Comparison of ENCODE assay signal across 9 mouse cellular contexts in genomic region chr17:46889450-46890084, GRCm38 (mm10). TPM values are rescaled to one million over a fixed set of nuclear protein-coding genes. Genes with fewer than 3 reads are reported as not detected.
DNase-seq lines count a peak whose midpoint lies in the region; ATAC-seq and TF ChIP-seq lines count a peak whose summit lies in the region.
"Had no signal": no experiment of that assay in that cellular context is flagged by ENCODE, and none has a peak within 500 bp of the region (broad histone marks: within the 10 kb centered on the region; RNA-seq: fewer than 3 reads in every experiment).

No protein-coding gene starts in this region.

- peak overlapping the region; percentile 71 for H3K4me2 ChIP-seq in forebrain, embryonic 15.5 days (replicated peaks)
- H3K4me2 ChIP-seq in neural tube, embryonic 15.5 days: peak overlapping the region; percentile 75

- H3K4me1 ChIP-seq in forebrain, embryonic 15.5 days: peaks cover 43% of the 10 kb centered on the region
- peaks cover 12% of the 10 kb centered on the region for H3K4me1 ChIP-seq in lung, adult 2 months (ENCODE audit: control insufficient read depth, insufficient read depth, low read length)
- peaks cover 49% of the 10 kb centered on the region for H3K4me1 ChIP-seq in neural tube, embryonic 15.5 days

- H3K9me3 ChIP-seq in forebrain, embryonic 15.5 days: no peaks in the 10 kb centered on the region
- H3K9me3 ChIP-seq in neural tube, embryonic 15.5 days (replicated peaks): no peaks in the 10 kb centered on the region

- peaks cover 2% of the 10 kb centered on the region; the same call in 1 of the 2 replicates for H3K36me3 ChIP-seq in forebrain, embryonic 15.5 days
- H3K36me3 ChIP-seq in neural tube, embryonic 15.5 days: no peaks in the 10 kb centered on the region

- intact Hi-C loops in heart, postnatal 14 days (cut with DNase I): loop anchor here (1.0 kb wide), 1 partner anchor 32 kb away; no protein-coding TSS in a partner anchor

- peak; percentile 50 for DNase-seq in ES-CJ7 (ENCODE audit: low read depth, low spot score)
- peak; percentile 83 to 88 for DNase-seq in cerebellum, adult 18-20 months
- DNase-seq in heart, postnatal 14 days: peak; percentile 84 to 85
- DNase-seq in layer of hippocampus, adult 2 months (ENCODE audit: low spot score in 2 of 2): peak; percentile 62 to 68
- peak; percentile 76 for DNase-seq in lung, adult 2 months
- peak; percentile 90 for DNase-seq in testis, postnatal 10 days (ENCODE audit: low spot score)

- peak; percentile 7; the same call in 1 of the 2 replicates for TF ChIP-seq CTCF in layer of hippocampus, adult 2 months (conservative IDR thresholded peaks at IDR 0.05)
- TF ChIP-seq CTCF in lung, adult 2 months (IDR thresholded peaks at IDR 0.05; ENCODE audit: insufficient read depth, low read length): no peak

- H3K27ac ChIP-seq in forebrain, embryonic 15.5 days (replicated peaks): peak overlapping the region; percentile 98
- peak overlapping the region; percentile 99 for H3K27ac ChIP-seq in layer of hippocampus, adult 2 months
- peak overlapping the region; percentile 99 for H3K27ac ChIP-seq in neural tube, embryonic 15.5 days (replicated peaks)

- H3K9ac ChIP-seq in forebrain, embryonic 15.5 days (replicated peaks): peak overlapping the region; percentile 86
- H3K9ac ChIP-seq in neural tube, embryonic 15.5 days (replicated peaks): peak overlapping the region; percentile 80

- H3K27me3 ChIP-seq in forebrain, embryonic 15.5 days: no peaks in the 10 kb centered on the region
- H3K27me3 ChIP-seq in neural tube, embryonic 15.5 days (replicated peaks): no peaks in the 10 kb centered on the region

- peak overlapping the region; percentile 91 for H3K4me3 ChIP-seq in forebrain, embryonic 15.5 days
- peak overlapping the region; percentile 66 for H3K4me3 ChIP-seq in layer of hippocampus, adult 2 months
- peak overlapping the region; percentile 90 for H3K4me3 ChIP-seq in lung, adult 2 months (replicated peaks; ENCODE audit: extremely low read depth, low read depth, low read length)
- H3K4me3 ChIP-seq in neural tube, embryonic 15.5 days (replicated peaks): peak overlapping the region; percentile 91

- ATAC-seq in forebrain, embryonic 15.5 days (replicated peaks): peak; percentile 51
- ATAC-seq in neural tube, embryonic 15.5 days (ENCODE audit: low FRiP score): peak; percentile 76

- WGBS in forebrain, embryonic 15.5 days: under 1% methylated on average over 44 of the region's 44 CpGs
- WGBS in lung, adult 2 months: under 1% methylated on average over 44 of the region's 44 CpGs
- WGBS in neural tube, embryonic 15.5 days: under 1% methylated on average over 44 of the region's 44 CpGs

- peak; percentile 34; the same call in 1 of the 2 replicates for TF ChIP-seq POLR2A in lung, adult 2 months (IDR thresholded peaks at IDR 0.05; ENCODE audit: borderline replicate concordance, extremely low read depth, low read depth, low read length)

RNA-seq across cellular contexts. Expression of gene Tbcc, which starts 0.9 kb away (rescaled TPM):
- polyA plus RNA-seq in forebrain, embryonic 15.5 days (2015; fragmentation: Nextera tagmentation; extraction: Ambion mirVana): 65.9 and 68.6 TPM in 2 replicates
- total RNA-seq in heart, postnatal 14 days (2021): 10 to 100 TPM; 17.6 to 20.0 TPM
- 10 to 100 TPM; 27.3 to 36.3 TPM for total RNA-seq in layer of hippocampus, adult 2 months (2021)
- polyA plus RNA-seq in lung, adult 2 months (2012; rRNA removed): 17.9 and 20.8 TPM in 2 replicates
- polyA plus RNA-seq in neural tube, embryonic 15.5 days (2015; fragmentation: Nextera tagmentation; extraction: Ambion mirVana): 55.9 and 62.5 TPM in 2 replicates

RNA-seq across cellular contexts. Expression of gene Prph2, which starts 20.7 kb away (rescaled TPM):
- polyA plus RNA-seq in forebrain, embryonic 15.5 days (2015; fragmentation: Nextera tagmentation; extraction: Ambion mirVana): not detected in 2 replicates
- not detected for total RNA-seq in heart, postnatal 14 days (2021)
- not detected for total RNA-seq in layer of hippocampus, adult 2 months (2021)
- not detected in 2 replicates for polyA plus RNA-seq in lung, adult 2 months (2012; rRNA removed)
- polyA plus RNA-seq in neural tube, embryonic 15.5 days (2015; fragmentation: Nextera tagmentation; extraction: Ambion mirVana): not detected in 2 replicates
- polyA plus RNA-seq: gonadal fat pad, adult 2 months had no signal

RNA-seq across cellular contexts. Expression of gene Bicral, which starts 31.3 kb away (rescaled TPM):
- 8.9 and 9.2 TPM in 2 replicates for polyA plus RNA-seq in forebrain, embryonic 15.5 days (2015; fragmentation: Nextera tagmentation; extraction: Ambion mirVana)
- 10 to 100 TPM; 13.1 to 15.4 TPM for total RNA-seq in heart, postnatal 14 days (2021)
- total RNA-seq in layer of hippocampus, adult 2 months (2021): 10 to 100 TPM; 56.1 to 61.3 TPM
- polyA plus RNA-seq in lung, adult 2 months (2012; rRNA removed): 11.8 and 16.3 TPM in 2 replicates
- polyA plus RNA-seq in neural tube, embryonic 15.5 days (2015; fragmentation: Nextera tagmentation; extraction: Ambion mirVana): 6.6 and 8.3 TPM in 2 replicates

Comparison
In these comparisons a context has a peak if more than half of its experiments do, and no peak if none do; other contexts are left out.
1. Peak in every context shown above with its lines: DNase-seq, ATAC-seq, H3K4me3 ChIP-seq and H3K27ac ChIP-seq.